Mouse (Mus musculus): ENCODE data around the gene Cyp26c1.

GRCm38 (mm10) chr19:37738575-37738974, 53.2 kb downstream of the Cyp26c1 start:
- TF ChIP-seq CTCF (IDR thresholded peaks at IDR 0.05; ENCODE audit: borderline replicate concordance, insufficient read depth, low read length) = no peak
- TF ChIP-seq POLR2A (IDR thresholded peaks at IDR 0.05; ENCODE audit: low read depth, low read length) = no peak
